Mouse (Mus musculus) small intestine, adult 2 months (tissue): ENCODE results near the gene Atp6v0e2.

Experiments used
- CTCF ChIP-seq: fragments of 200-500 bp; IDR thresholded peaks from 2 replicates; pipeline ENCODE4 v1.5.1; 2012; ENCODE audit warnings: low read depth, mild to moderate bottlenecking, control low read depth, inconsistent platforms, low read length, moderate library complexity, mixed read lengths; ENCODE audit not compliant: insufficient replicate concordance, insufficient read length; ENCODE audit errors: extremely low read depth
- POLR2A ChIP-seq: fragments of 200-500 bp; IDR thresholded peaks from 2 replicates; pipeline ENCODE4 v1.6.1; 2012; ENCODE audit warnings: low read depth, mild to moderate bottlenecking, control low read depth, inconsistent platforms, low read length, moderate library complexity

GRCm38 (mm10) chr6:48529871-48530440 is 7.5 kb upstream of the Atp6v0e2 start:
- TF ChIP-seq CTCF = no peak
- TF ChIP-seq POLR2A = no peak
